Mouse (Mus musculus): ENCODE measurements around the gene Obscn.

The Obscn gene

DNA sequence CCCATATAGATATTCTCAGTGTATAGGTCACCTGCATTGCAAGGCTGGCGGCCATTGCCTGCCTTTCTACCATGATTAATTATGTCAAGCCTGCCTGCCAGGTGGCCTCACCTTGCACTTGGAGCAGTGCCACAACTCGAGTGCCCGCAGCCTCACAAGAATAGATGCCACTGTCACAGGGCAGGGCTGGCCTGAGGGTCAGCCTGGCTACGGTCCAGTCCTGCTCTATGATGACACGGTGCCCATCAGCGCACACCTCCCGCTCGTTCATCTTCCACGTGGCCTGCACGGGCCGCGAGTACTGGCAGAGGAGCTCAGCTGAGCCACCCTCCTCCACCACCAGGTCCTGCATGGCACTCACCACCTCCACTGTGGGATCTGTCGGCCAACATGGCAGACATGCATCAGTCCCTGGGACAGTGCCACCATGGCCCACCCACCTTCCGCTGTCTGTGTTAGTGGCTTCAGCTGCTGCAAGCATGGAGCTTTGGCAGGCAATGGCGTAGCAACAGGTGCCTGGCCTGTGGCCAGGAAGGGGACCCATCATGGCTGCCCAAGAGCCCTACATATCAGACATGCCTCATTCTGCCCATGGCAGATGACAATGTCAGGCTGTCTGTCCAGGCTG, 91.4 kb downstream of the Obscn start:
- no peak for DNase-seq

DNA sequence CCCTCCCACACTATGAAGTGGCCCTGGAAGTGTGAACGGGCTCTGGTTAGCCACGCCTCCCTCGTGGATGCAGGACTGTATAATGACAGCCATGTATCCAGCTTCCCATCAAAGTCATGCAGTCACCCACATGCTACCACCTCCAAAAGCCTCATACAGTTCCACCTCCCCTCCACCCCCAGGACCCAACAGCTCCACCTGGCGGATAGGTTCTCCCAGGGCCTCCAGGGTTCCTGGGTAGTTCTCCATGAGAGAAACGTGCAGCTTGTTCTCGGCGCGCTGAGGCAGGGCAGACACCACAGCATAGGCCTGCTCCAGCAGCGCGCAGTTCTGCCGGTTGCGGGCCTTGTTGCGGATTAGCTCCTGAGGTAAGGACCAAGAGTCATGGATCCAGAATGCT, 107.2 kb downstream of the Obscn start:
- no peak for DNase-seq

DNA sequence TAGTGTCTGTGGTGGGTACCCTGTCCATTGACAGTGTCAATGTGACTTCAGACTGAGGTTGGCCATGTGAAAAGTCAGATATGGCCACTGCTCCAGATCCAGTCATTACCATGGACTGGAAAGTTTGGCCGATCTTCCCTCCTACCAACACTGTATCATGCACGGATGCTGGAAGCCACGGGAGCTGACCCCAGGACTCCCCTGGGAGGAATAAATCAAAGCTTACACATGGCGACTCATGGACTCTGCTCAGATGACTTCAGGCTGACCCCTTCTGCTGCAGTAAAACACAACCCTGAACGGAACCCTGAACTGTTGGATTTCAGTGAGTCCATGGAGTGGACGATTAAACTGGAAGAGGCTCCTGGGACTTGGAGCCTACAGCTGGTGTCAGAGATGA, 109.8 kb downstream of the Obscn start:
- DNase-seq = no peak

DNA sequence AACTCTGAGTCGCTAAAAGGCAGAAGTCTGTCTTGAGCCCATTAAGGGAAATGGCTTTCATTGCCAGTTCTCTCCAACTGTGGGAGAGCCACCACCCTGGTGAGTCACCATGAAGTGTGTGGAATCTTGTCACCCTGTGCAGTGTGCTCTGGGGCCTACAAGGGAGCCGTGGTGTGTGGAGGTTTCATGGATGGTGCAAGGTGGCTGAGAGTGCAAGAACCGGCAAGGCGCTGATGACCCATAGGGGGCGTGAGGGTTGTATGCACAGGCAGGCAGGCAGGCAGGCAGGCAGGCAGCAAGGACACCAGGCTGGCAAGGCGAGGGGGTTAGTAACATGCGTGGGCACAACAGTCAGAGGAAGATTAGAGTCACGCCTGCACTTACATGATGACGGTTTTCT, 121.2 kb downstream of the Obscn start:
- DNase-seq = peak; percentile 14

DNA sequence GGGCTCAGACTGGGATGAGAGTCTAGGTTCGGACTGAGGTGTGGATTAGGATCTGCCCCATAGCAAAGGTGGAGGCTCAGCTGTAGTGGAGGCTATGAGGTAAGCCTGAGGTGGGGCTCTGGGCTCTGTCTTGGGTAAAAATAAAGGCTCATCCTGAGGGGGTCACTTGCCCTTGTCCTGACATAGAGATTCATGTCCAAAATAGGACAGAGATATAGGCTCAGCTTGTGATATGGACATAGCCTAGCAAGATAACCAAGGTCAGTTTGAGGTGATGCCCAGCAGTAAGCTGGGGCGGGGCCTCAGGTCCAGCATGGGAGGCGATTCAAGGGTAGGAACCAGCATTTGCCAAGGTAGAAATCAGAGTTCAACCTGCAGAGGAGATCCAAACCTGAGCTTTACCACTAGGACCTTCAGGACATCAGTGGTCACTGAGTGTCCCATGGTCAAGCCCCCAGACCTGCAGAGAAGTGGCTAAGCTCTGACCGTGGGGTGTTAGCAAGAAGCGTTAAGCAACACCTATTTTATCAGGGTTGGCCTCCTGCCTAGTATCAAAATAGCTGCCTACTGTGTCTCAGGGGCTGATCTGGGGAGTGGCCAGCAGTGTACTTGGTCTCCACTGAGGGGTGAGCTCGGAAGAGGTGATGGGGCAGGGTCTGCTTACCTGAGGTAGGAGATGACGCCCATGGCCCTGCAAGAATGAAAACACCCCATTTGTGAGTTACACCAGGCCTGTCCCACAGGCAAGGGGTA, 133.7 kb downstream of the Obscn start:
- DNase-seq = no peak

DNA sequence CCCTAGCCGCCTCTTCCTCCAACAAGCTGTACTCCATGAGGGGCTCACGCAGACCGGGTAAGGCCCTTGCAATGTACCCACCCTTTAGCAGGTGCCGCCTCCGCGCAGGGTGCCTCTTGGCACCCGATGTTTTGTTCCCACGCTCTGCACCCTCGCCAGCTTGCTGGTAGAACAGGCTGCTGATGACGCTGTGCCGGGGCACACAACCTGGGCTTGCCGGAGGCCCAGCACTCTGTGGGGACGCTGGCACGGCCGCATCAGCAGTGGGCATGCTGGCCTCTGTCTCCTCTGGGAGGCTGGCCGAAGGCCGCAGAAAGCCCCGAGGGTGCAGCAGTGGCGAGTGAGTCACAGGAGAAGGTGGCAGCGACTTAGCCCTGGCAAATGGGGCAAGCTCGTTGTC, 135.6 kb downstream of the Obscn start:
- DNase-seq = no peak

DNA sequence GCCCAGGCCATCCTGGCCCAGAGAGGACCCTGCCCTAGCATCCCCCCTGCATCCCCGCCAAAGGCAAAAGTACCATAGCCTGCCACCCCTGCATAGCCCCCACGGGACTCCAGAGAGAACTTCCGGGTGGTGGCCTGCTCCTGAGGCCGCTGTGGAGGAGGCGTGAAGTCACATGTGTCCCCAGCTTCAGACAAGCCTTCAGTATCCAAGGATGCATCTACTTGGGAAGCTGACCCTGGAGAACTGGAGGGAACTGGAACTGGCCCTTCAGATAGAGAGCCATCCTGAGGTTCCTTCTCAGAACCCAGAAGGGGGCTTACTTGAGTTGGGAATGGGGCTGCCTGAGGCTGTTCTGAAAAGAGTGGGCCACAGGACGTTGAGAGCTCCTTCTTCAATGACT, 136.4 kb downstream of the Obscn start:
- no peak for DNase-seq

DNA sequence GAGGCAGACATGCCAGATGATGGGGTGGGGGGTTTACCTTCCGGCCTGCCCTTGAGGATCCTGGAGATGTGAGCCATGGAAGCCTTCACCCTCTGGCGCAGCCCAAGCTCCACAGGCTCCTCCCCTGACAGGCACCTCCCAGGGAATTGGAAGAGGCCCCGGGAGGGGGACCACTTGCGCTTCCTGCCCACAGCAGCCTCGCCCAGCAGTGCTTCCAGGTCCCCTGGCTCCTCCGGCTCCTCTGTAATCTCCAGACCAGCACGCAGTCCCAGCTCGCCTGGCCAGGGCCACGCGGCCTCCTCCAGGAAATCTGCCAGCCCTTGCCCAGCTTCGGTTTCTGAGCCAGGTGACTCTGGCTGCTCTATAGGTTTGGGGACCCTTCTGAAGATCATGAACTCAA, 137.0 kb downstream of the Obscn start:
- no peak for DNase-seq

DNA sequence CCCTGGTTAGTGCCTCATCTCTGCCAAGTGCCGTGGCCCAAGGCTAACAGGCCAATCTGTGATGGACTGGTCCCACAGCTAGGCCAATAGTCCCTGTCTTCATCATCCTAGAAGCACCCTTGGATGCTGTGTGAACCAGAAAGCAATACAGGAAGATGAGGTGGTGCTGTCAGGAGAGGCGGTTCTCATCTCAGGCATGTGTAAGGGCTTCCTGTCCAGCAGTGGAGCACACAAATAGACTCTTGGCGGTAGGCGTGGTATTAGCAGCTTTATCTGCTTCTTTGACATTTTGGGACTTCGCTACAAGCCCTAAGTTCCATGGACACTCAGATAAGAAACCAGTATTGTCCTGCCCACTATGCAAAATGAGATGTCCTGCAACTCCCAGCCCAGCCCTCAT, 138.7 kb downstream of the Obscn start:
- no peak for DNase-seq

DNA sequence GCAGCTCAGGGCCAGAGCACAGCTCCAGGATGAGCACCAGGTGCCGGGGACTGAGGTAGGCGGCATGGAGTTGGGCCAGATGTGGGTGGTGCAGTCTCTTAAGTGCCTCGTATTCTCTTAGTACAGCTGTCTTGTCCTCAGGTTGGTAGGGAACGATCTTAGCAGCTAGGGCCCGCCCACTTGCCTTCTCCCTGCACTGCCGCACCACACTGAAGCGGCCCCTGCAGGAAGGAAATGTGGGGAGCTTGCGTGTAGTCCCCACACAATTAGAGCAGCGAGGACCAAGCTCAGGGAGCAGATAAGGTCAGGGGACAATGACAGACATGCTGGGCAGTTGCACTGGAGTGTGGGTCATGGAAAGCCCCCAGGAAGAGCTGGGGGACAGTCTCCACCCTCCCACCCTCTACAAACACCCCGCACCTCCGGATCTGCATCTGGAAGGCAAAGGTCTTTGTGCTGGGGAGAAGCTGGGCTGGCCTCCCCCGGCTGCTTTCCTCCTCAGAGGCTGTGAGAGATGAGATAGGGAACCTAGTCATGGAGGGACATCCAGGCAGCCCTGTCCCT, 140.3 kb downstream of the Obscn start:
- DNase-seq = no peak

DNA sequence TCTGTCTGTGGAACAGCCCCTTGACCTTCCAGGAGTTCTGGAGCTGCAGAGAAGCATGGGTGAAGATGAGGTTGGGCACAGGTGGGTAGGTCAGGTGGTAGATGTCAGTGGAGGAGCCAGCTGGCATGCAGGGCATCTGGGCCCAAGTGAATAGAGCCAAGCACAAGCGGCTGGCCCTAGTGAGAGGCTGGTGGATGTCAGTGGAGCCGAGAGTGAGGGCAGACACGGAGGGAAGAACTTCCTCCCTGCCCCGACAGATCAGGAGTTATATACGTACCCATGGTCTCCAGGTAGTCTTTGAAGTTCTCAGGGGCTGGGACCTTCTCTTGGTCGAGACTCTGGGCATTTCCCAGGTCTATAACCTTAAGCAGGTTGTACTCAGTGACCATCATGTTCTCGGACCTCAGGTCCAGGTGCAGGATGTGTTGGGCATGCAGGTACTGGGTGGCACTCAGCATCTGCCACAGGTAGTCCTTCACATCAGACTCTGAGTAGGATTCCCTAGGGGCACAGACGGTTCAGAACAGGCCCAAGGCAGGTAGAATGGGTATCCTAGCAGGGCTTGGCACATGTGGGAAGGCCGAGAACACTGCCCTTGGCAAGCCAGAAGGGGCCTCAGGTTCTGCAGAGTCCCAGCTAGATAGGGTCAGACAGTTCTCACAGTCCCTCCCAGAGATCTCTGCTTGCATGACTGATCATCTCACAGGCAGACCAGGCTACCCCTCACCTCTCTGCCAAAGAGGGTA, 141.0 kb downstream of the Obscn start:
- DNase-seq = no peak

DNA sequence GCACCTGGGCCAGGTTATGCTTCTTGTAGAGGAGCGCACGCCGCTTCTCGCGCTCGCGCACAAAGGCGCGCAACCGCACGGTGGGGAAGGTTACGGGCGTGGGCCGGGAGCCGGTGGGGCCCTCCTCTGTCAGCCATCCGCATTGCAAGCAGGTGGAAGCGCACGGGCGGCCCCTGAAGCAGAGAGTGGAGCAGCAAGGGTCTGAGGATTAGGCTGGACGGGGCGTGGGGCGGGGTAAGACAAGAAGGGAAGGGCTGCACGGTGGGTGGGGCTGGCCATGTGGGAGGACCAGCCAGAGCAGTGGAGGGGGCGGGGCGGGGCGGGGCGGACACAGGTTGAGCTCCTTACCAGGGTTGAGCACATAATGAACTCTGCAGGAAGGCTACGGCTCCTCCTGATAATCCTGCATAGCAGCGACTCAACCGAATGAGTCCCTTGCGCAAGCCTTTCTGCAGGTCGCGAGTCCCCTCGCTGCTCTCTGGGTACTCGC, 141.8 kb downstream of the Obscn start:
- peak; percentile 60 for DNase-seq

DNA sequence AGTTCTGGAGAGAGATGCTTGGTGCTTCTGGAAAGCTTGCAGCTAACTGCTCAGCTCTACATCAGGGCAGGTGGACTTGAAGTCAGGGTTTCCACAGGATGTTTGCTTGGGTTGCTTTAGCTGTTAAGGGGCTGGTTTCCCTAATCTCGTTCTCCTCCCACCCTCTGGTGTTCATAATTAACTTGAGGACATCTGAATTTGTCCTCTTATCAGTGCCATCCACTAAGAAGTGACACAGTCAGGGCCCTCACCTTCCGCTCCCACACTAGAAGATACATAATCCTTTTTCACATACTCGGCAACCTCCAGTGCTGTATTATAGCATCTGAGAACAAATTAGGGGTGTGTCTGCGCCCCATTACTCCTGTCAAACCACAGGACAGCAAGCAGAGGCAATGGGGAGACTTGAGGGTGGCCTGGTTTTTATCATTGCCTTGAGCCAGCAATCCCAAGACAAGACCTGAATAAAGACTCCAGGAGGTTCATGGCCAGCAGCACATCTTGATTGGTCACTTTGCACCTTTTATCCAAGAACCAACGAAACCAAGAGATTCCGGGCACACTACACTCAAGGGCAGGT, 143.0 kb downstream of the Obscn start:
- no peak for DNase-seq

DNA sequence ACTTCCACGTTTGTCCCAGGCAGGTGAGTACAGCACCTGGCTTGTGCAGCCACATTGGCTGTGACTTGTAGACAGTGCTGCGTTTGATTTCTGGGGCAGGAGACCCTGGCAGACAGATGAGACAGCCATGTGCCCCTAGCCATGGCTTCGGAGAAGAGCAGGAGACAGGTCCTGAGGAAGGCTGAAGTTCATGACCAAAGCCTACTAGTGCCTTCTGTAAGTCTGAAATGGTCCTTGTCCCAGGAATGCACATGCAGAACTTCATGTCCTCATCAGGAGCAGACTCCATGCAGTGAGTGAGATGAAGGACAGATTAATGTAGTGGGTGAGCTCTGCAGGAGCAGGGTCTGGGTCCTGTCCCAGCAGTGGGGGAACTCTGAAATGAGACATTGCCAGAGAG, 144.3 kb downstream of the Obscn start:
- DNase-seq = no peak

DNA sequence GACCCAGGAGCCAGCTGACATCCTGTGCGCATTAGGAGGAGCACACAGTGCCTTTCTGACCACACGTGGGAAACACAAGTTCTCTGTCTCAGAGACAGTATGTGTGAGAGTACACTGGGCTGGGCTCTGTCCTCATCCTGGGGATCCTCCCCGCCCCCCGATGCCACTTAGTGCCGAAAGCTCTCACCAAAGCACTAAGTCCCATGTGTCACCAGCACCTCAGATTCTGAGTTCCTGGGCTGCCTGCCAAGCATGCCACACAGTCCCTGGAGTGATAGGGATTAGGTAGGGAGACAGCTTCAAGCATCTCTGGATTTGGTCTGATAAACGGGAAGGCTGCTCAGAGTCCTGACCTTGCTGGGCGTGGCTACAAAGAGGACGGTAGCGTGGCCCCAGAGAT, 145.4 kb downstream of the Obscn start:
- DNase-seq = no peak

DNA sequence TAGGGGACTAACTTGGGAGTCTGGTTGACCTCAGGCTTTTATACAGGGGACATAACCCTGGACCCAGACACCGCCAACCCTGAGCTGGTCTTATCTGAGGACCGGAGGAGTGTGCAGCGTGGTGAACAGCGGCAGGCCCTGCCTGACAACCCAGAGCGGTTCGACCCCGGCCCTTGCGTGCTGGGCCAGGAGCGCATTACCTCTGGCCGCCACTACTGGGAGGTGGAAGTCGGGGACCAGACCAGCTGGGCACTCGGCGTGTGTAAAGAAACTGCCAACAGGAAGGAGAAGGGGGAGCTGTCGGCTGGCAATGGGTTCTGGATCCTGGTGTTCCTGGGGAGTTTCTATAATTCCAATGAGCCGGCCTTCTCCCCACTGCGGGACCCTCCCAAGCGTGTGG, 146.1 kb downstream of the Obscn start:
- no peak for DNase-seq

DNA sequence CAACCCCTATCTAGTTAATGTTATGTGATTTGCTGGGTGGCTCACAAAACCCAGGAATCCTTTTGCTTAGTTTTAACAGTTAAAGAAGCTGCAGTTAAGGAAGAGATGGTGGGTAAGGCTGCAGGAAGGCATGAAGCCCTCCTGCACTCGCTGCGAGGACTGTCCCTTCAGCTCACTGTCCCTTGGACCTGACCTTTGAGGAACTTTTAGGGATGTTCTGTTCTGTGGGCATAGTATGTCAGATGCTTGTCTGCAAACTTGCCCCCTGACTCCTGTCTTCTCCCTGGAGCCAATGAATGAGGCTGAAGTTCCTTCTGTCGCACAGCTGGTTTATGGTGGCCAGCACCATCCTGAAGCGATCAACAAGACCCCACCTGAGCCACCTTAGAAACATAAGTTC, 147.0 kb downstream of the Obscn start:
- DNase-seq = no peak

DNA sequence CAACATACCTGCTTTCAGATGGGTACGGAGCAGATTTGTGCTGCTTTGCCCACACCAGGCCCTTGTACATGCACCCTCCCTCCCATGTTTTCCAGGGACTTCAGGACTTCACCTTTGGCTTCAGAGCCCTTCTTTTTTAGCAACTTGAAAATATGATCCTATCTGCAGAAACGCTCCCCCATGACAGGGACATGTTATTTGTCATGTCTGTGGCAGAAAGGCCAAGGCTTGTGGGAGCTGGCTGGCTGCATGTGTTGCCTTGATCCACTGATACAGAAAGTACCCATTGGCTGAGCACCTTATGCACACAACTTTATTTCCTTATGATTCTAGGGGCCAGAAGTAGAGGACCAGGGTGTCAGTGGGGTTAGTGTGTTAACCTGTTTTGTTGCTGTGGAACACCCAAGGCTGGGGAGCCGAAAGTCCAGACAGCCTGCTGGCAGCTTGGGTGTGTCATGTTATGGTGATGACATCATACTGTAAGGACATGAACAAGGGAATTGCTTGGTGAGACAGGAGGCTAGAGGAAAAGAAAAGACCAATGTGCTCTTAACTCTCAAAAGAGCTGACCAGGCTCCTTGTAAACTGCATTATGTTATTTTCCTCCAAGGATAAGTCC, 150.8 kb downstream of the Obscn start:
- no peak for DNase-seq

DNA sequence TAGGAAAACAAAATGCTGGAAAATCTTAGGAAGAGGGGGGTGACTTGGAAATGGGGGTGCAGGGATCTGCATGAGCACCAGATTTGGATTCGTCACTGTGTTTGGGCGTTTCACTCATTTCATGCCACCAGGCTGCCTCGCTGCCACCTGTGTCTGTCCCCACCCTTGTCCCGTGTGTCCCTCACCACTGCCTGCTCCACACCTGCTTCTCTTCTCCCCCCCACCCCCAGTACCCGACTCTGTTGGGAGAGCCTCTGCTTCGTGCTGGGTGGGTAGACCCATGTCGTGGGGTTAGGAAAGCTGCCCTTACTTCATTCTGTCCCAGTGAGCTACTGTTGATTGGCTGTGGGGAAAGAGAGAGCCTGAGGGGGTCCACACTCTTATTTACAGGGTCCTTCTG, 151.5 kb downstream of the Obscn start:
- no peak for DNase-seq

DNA sequence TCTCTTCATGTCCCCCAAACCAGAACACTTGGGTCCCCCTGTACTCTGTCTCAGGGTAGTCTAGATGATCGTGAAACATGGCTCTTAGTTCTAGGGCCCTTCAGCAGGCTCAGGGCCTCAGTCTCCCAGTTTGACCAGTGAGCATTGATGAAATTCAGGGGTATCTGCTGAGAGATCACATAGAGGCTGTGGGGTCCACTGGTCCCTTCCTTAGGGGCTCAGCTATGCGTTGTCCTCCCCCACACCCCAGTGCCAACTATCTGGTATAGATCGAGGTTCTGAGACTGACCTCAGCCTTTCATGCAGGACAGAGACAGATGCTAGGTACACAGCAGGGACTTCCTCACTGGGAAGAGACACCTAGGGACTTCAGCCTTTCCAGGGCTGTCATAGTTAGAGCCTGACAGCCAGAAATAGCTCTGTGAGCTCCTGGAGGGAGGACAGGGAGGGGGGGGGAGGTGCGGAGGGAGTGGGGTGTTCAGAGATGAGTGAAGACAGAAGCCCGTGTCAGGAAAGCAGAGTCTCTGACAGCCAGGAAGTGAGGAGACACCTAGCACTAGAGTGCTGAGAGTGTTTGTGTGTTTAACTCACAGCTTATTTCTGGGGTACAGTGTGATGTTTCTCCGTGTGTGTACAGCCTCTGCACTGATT, 152.4 kb downstream of the Obscn start:
- no peak for DNase-seq

DNA sequence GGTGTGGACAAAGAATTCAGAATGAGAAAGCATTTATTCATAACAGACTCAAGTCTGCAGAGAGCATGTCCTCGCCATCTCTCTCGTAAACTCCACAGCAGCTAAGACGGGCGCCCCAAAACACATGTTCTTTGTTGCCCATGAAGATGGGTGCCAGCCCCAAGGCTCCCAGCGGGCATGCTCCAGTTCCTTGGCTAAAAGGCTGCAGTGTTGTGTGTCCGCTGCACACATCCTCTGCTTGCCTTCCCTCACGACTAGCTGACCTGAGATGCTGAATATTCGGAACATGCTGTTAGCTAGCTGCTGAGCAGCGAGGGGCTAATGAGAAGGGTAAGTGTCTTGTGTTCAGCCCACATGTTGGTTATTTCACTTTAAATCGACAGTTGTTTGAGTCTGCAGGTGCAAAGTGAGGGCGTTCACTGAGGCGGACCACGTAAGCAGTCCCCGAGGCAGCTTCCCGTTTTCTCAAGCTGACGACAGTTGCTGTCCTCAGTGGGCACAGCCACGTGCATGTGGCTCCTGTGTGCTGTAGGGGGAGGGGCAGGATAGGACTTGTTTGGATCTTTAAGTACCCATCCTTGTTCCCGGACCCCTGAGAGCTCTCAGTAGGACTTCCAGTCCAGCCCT, 153.6 kb downstream of the Obscn start:
- DNase-seq = no peak

All from kidney, adult 18-20 months (tissue).